Mouse (Mus musculus) thymus, adult 2 months (tissue): ENCODE measurements around the gene Atp1b1. TPM values are rescaled to one million over a fixed set of nuclear protein-coding genes. Genes with fewer than 3 reads are reported as not detected.

Experiments
- DNase-seq: peaks from one replicate; pipeline ENCODE4 v3.0.0; 2021
- H3K27ac ChIP-seq: fragments of 200-500 bp; 2 replicates; pipeline ENCODE4 v1.5.1; 2012; ENCODE audit warnings: low read length, control low read depth; ENCODE audit not compliant: control insufficient read depth, insufficient read depth
- H3K27me3 ChIP-seq: fragments of 200-500 bp; 2 replicates; pipeline ENCODE4 v1.6.1; 2012; ENCODE audit warnings: mild to moderate bottlenecking, low read length, moderate library complexity, mixed read lengths; ENCODE audit not compliant: control insufficient read depth, insufficient read depth
- H3K36me3 ChIP-seq: fragments of 200-500 bp; 2 replicates; pipeline ENCODE4 v1.6.1; 2012; ENCODE audit warnings: mild to moderate bottlenecking, low read length, moderate library complexity; ENCODE audit not compliant: control insufficient read depth, insufficient read depth
- H3K4me1 ChIP-seq: fragments of 200-500 bp; replicated peaks from 2 replicates; pipeline ENCODE4 v1.6.1; 2012; ENCODE audit warnings: low read length; ENCODE audit not compliant: control insufficient read depth, insufficient read depth
- H3K4me3 ChIP-seq: fragments of 200-500 bp; 2 replicates; pipeline ENCODE4 v1.5.1; 2012; ENCODE audit warnings: mild to moderate bottlenecking, low read length, control low read depth, moderate library complexity; ENCODE audit not compliant: control insufficient read depth, insufficient read depth
- CTCF ChIP-seq: fragments of 200-500 bp; IDR thresholded peaks from 2 replicates; pipeline ENCODE4 v1.5.1; 2012; ENCODE audit warnings: mild to moderate bottlenecking, control low read depth, low read length, moderate library complexity, borderline replicate concordance; ENCODE audit not compliant: control insufficient read depth, poor library complexity, insufficient read depth; ENCODE audit errors: extremely low read depth
- POLR2A ChIP-seq: fragments of 200-500 bp; IDR thresholded peaks from 2 replicates; pipeline ENCODE4 v1.6.1; 2012; ENCODE audit warnings: mild to moderate bottlenecking, low read length, control low read depth, moderate library complexity; ENCODE audit not compliant: control insufficient read depth, poor library complexity, insufficient read depth; ENCODE audit errors: extremely low read depth
- WGBS: fragments of 180-500 bp; shearing (Covaris S2); methylation state at CpG from one replicate; pipeline ENCODE4 v1.1.7; 2018; 5-methylcytosine and 5-hydroxymethylcytosine counted together
- polyA plus RNA-seq: library from polyadenylated mRNA; depleted of rRNA; stranded (reverse); fragments of >200 nt; gene quantifications from 2 replicates; pipeline ENCODE4 v1.2.3, GENCODE M21; 2012

Atp1b1 gene
- polyA plus RNA-seq, 1 experiment: 56.5 TPM

- Histone ChIP-seq H3K4me1 (no peaks in the 10 kb centered on the region), H3K4me3 (no peak overlapping the region), H3K36me3 (no peaks in the 10 kb centered on the region), H3K27ac (no peak overlapping the region), H3K27me3 (no peaks in the 10 kb centered on the region)
- TF ChIP-seq CTCF (no peak), POLR2A (no peak)
- 94% methylated on average over 8 of the region's 8 CpGs for WGBS
- DNase-seq: no peak
These were observed 10.2 kb upstream of the Atp1b1 start for GRCm38 (mm10) chr1:164468329-164468728.

DNA sequence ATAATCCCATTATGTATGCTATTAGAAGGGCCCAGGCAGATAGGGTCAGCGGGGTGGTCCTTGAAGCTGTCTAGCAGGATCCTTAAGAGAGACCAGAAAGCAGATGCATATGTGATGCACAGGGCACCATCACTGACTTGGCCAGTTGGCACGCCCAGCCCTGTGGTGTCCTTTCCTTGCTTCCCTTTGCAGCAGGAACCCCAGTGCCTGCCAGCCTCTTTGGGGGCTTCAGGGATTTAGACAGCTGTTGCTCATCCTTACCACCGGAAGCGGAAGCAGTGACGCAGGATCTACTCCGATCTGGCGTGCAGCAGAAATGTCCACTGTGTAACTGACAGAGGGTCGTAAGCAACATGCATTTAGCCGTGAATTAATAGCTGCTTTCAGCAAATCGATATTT is 9.3 kb upstream of the Atp1b1 start:
- no peaks in the 10 kb centered on the region for H3K4me1 ChIP-seq
- H3K4me3 ChIP-seq: no peak overlapping the region
- 98% methylated on average over 10 of the region's 10 CpGs for WGBS
- H3K36me3 ChIP-seq: no peaks in the 10 kb centered on the region
- no peak for DNase-seq
- no peaks in the 10 kb centered on the region for H3K27me3 ChIP-seq
- TF ChIP-seq CTCF (no peak), POLR2A (no peak)
- H3K27ac ChIP-seq: no peak overlapping the region

DNA sequence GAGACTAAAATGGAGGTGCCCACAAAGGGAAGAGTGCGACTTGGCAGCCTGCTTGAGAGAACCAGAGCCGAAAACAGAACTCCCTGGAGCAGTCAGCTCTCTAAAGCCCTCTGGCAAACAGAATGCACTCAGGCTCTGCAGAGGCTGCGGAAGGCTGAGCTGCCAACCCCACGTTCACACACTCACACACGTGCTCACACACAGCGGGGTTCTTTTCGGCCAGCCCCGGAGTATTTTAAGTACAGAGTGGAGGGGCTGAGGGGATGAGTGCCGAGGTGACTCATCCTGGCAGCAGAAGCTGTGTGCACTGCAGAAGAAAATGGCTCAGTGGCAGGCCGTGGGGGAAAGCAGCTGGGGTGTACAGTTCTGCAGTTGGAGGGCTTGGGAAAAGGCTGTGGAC is 3.6 kb upstream of the Atp1b1 start:
- TF ChIP-seq CTCF: no peak
- no peak for TF ChIP-seq POLR2A
- no peak for DNase-seq
- 44% methylated on average over 10 of the region's 10 CpGs for WGBS
- Histone ChIP-seq H3K4me1 (peaks cover 26% of the 10 kb centered on the region), H3K36me3 (no peaks in the 10 kb centered on the region), H3K4me3 (no peak overlapping the region), H3K27ac (no peak overlapping the region), H3K27me3 (no peaks in the 10 kb centered on the region)

DNA sequence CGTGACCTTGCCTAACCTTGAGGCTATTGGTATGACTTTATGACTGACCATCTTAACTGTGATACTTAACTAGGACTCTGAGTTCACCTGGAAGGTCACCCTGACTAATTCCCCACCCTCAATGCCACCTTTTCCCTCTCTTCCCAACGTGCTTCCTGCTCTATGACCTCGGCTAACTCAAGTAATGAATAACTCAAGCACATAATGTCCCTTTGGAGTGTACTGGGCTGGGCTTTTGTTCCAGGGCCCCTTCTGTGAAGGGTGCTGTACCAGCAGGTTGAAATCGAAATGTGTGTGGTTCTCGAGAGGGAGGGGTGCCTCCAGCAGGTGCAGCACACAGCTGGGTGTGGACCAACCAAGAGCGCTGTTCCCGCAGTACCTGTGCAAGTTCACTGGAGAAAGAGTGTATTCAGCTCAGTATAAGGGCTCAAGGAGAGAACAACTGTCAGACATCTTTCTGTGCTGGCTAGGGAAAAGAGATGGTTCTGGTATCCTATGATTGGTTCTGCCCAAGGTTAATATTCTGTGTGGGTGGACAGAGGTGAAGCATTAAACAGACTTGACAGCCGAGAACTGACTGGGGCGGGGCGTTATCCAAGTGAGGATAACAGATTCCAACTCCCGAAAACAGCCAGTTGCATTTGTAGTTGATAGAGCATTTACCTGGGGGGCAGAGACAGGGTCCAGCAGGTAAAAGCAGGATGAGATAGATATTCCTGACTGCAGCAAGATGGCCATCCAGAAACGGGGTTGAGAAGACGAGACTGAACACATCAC is 3.0 kb upstream of the Atp1b1 start:
- H3K36me3 ChIP-seq: no peaks in the 10 kb centered on the region
- TF ChIP-seq POLR2A (no peak), CTCF (no peak)
- H3K4me1 ChIP-seq: peaks cover 30% of the 10 kb centered on the region
- no peak for DNase-seq
- no peak overlapping the region for H3K27ac ChIP-seq
- H3K4me3 ChIP-seq: no peak overlapping the region
- H3K27me3 ChIP-seq: no peaks in the 10 kb centered on the region
- WGBS: 74% methylated on average over 13 of the region's 13 CpGs

DNA sequence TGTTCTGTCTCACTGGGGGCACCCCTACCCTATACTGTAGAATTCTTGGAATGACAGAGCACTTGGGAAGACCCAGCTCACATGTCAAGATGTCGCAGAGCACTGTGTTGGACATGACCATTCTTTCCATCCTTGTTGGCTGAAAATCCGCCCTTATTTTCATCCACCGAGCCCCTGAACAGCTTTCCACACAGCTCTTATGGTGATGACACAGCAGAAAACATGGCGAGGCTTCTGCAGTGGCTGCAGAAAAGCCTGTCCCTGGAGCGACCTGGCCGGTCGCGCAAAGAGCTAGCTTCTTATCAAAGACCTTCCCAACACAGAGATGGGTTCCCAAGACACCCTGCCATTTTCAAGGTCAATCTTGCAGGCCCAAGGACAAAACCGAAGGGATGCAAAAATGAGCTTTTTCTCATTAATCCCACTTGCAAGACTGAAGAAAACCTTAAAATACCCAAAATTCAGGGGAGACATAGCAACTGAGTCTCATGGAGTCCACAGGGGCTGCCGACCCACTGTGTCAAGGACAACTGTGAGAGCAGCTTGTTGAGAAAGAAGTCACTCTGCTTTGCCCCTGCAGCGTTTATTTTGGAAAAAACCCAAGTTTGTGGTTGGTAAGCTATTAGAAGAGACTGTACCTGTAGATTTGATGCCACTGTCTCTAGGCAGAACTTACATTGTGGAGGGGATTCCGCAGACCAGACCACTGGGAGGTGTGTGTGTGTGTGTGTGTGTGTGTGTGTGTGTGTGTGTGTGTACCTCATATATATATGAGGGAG is 1.2 kb upstream of the Atp1b1 start:
- H3K27me3 ChIP-seq: no peaks in the 10 kb centered on the region
- H3K27ac ChIP-seq: no peak overlapping the region
- no peak for DNase-seq
- no peak overlapping the region for H3K4me3 ChIP-seq
- WGBS: 44% methylated on average over 12 of the region's 12 CpGs
- peaks cover 45% of the 10 kb centered on the region for H3K4me1 ChIP-seq
- H3K36me3 ChIP-seq: no peaks in the 10 kb centered on the region
- TF ChIP-seq POLR2A (no peak), CTCF (no peak)

GRCm38 (mm10) chr1:164458621-164459051 is 481 bp upstream of the Atp1b1 start:
- Histone ChIP-seq H3K36me3 (no peaks in the 10 kb centered on the region), H3K4me3 (peak overlapping the region; percentile 88), H3K27me3 (no peaks in the 10 kb centered on the region), H3K27ac (no peak overlapping the region), H3K4me1 (peaks cover 45% of the 10 kb centered on the region)
- peak; percentile 54 for DNase-seq
- 3% methylated on average over 22 of the region's 22 CpGs for WGBS
- no peak for TF ChIP-seq CTCF
- no peak for TF ChIP-seq POLR2A
